In the genomic region with DNA sequence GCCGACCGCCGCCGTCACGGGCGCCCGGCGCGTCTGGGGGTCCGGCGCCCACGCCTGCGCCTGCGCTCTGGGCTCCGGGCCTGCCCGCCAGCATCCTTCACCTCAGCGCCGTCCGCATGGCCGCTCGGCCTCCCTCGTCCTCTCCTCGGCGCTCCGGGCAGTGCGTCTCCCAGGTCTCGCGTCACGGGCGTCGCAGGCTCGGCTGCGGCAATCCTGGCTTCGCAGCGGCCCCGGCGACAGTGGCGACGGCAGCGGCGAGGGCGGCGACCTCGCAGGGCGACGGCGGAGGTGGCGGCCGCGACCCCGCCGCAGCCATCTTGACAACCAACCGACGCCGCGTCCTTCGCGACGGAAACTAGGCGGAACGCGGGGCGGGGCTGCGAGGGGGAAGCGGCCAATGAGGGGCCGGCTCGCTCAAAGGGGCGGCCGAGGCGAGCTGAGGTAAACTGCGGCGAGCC, we compare ENCODE assay signal across 8 mouse cellular contexts. TPM values are rescaled to one million over a fixed set of nuclear protein-coding genes. Genes with fewer than 3 reads are reported as not detected.
A peak's percentile ranks its signal among the peaks of the same experiment; 100 is the strongest.
DNase-seq lines count a peak whose midpoint lies in the region; ATAC-seq and TF ChIP-seq lines count a peak whose summit lies in the region.

A gene (minus strand): TSS at position 178 of the 458 bp plus-strand sequence.

- no peak for TF ChIP-seq POLR2A in cortical plate, adult 2 months (IDR thresholded peaks at IDR 0.05; ENCODE audit: extremely low read depth, insufficient read depth, low read length)

- 0 out of 2 replicates have a peak, but pooled peaks cover 2% of the 10 kb centered on the region for H3K4me1 ChIP-seq in cortical plate, adult 2 months (ENCODE audit: control insufficient read depth, insufficient read depth, low read length)

- peak within 1 kb of the TSS; percentile 81 for H3K4me3 ChIP-seq in cortical plate, adult 2 months (ENCODE audit: insufficient read depth, low read length)
- peak within 1 kb of the TSS; percentile 5; the same call in 1 of the 2 replicates for H3K4me3 ChIP-seq in macrophage (ENCODE audit: inconsistent target)

- peak within 1 kb of the TSS; percentile 97 for H3K27ac ChIP-seq in cortical plate, adult 2 months (ENCODE audit: insufficient read depth, low read length)
- H3K27ac ChIP-seq in macrophage: no peak within 1 kb of the TSS

- no peaks in the 10 kb centered on the region for H3K36me3 ChIP-seq in macrophage (ENCODE audit: inconsistent target)

- WGBS in macrophage (ENCODE audit: missing documents): 1% methylated on average over 50 of the region's 72 CpGs

- H3K79me2 ChIP-seq in macrophage (ENCODE audit: inconsistent target): no peaks in the 10 kb centered on the region

- TF ChIP-seq CTCF in cortical plate, adult 2 months (IDR thresholded peaks at IDR 0.05; ENCODE audit: extremely low read depth, insufficient read depth, low read length): no peak

- DNase-seq in adrenal gland, adult 18-20 months (ENCODE audit: low spot score in 2 of 2): peak; percentile 84 to 90
- peak; percentile 73 for DNase-seq in gastrocnemius, postnatal 25 days
- DNase-seq in left cerebral cortex, adult 8-10 months (ENCODE audit: low spot score in 2 of 2): peak; percentile 61 to 72
- peak; percentile 86 for DNase-seq in right cerebral cortex, adult 18-20 months
- peak; percentile 67 for DNase-seq in urinary bladder, adult 2 months (ENCODE audit: low spot score)

- ATAC-seq in inflammation-experienced regulatory T-cells, adult 6 months: peak; percentile 79

RNA-seq across cellular contexts. Expression of the gene that starts here (rescaled TPM):
- total RNA-seq in adrenal gland, adult 18-20 months (2021): 1 to 10 TPM; 6.1 to 9.1 TPM
- polyA plus RNA-seq in cortical plate, adult 2 months (2012; rRNA removed): 12.1 and 12.5 TPM in 2 replicates
- under 1 TPM; 0.40 to 0.67 TPM for total RNA-seq in gastrocnemius, postnatal 25 days (2021)
- polyA plus RNA-seq in inflammation-experienced regulatory T-cells, adult 6 months (2017; shearing (Covaris generic)): not detected
- total RNA-seq in left cerebral cortex, adult 8-10 months (2022): 10 to 100 TPM; 20.5 to 25.2 (median 21.9) TPM
- under 1 TPM in 2 of 26 experiments, not detected in 24; 0.22 to 0.66 TPM for total RNA-seq in macrophage (2018; cell fraction: chromatin; rRNA removed)
- under 1 TPM in 6 of 26 experiments, not detected in 20; 0.03 to 0.06 (median 0.04) TPM for total RNA-seq in macrophage (2018; cell fraction: cytosol; rRNA removed)
- total RNA-seq in macrophage (2018; cell fraction: nucleus; rRNA removed): under 1 TPM in 3 of 26 experiments, not detected in 23; 0.20 to 0.29 (median 0.26) TPM
- polyA plus RNA-seq in macrophage (2018): 0.04 to 0.19 TPM in 2 of 3 replicates, not detected in the other
- polyA plus RNA-seq in urinary bladder, adult 2 months (2012; rRNA removed): 2.1 and 2.6 TPM in 2 replicates

Comparison
In these comparisons a context has a peak if more than half of its experiments do, and no peak if none do; other contexts are left out.
1. RNA of the gene that starts here (total RNA-seq): 20.5 to 25.2 TPM in left cerebral cortex, adult 8-10 months and 6.1 to 9.1 TPM in adrenal gland, adult 18-20 months; 0.40 to 0.67 TPM in gastrocnemius, postnatal 25 days; every median in the first group is over 4 times any median in the second.
2. Peak in DNase-seq in gastrocnemius, postnatal 25 days; RNA of the gene not detected or under 1 TPM.
3. Peak in ATAC-seq in inflammation-experienced regulatory T-cells, adult 6 months; RNA of the gene not detected or under 1 TPM.
4. Peak in every context shown above with its lines, with median percentiles within 50 percentile points of each other: DNase-seq.